Mouse (Mus musculus): ENCODE measurements around the gene Rpl9-ps6.

GRCm38 (mm10) chr19:32501414-32501813 lies 35.0 kb upstream of the Rpl9-ps6 start:
- TF ChIP-seq TAL1 (IDR thresholded peaks at IDR 0.05; ENCODE audit: low read length) (no peak), GATA1 (IDR thresholded peaks at IDR 0.05; ENCODE audit: low read length) (no peak)

All from erythroblast, embryonic 14.5 days (primary cell).